Mouse (Mus musculus): ENCODE measurements around the gene E130218I03Rik.
A peak's percentile ranks its signal among the peaks of the same experiment; 100 is the strongest.

The E130218I03Rik gene

GRCm38 (mm10) chr4:134286226-134287167, 43.0 kb downstream of the E130218I03Rik start:
- peak; percentile 45 for DNase-seq (ENCODE audit: low read depth, low spot score)

DNA sequence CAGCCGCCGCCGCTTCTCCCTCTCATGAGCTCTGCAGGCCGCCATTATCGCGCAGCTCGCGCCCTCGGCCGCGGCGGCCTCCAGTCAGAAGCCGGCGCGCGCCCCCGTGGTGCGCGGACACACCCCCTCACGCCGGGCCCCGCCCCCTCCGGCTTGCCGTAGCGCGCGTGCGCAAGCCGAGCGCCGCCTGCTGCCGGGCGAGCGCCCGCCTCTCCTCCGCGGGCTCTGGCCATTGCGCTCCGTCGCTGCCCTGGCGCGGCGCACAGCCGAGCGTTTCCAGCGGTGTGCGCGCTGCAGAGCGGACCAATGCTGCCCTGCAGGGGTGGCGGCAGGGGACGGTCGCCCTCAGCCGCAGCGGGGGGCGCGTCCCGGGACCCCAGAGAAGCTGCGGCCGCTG, 43.7 kb downstream of the E130218I03Rik start:
- DNase-seq (ENCODE audit: low read depth, low spot score), result peak; percentile 97

GRCm38 (mm10) chr4:134287575-134288025, 44.1 kb downstream of the E130218I03Rik start, which contains the start of gene Pdik1l:
Gene Pdik1l, minus strand, starts transcription at chr4:134287895.
- DNase-seq (ENCODE audit: low read depth, low spot score), result peak; percentile 88

- no peak for DNase-seq (ENCODE audit: low read depth, low spot score)
These were observed 45.2 kb downstream of the E130218I03Rik start for GRCm38 (mm10) chr4:134288397-134289256.

- peak; percentile 91 for DNase-seq (ENCODE audit: low read depth, low spot score)
These were observed 48.6 kb downstream of the E130218I03Rik start for GRCm38 (mm10) chr4:134292067-134292466.

DNA sequence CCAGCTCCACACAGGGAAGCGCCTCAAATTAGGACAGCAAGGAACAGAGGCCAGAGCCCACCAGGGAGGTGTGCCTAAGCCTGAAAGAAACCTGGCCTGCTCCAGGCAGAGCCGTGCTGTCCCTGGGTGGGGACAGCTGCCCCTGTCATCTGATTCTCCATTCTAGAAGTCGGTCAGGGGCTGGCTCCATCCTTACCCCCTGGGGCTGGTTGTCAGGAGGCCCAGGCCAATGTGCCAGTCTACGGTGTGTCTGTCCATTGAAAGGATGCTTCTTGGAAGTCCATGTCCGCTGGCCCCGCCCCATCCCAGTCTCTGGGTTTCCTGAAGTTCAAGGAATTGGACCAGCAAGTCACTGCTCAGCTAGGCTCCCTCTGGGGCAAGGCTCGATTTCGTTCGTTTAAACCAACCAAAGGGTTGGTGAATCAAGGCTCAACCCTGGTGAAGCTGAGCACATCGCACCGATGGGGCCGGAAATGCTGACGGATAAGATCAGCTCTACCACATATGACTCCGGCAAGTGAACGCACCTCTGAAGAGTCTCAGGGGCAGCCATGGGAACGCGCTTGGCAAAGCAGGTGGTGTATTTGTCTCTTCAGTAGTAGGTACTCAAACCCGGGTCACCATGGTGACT, 49.7 kb downstream of the E130218I03Rik start:
- DNase-seq (ENCODE audit: low read depth, low spot score), result peak; percentile 37

GRCm38 (mm10) chr4:134293692-134294163, 50.3 kb downstream of the E130218I03Rik start:
- DNase-seq (ENCODE audit: low read depth, low spot score), result no peak
